Mouse (Mus musculus): ENCODE results near the gene Thbd. TPM values are rescaled to one million over a fixed set of nuclear protein-coding genes. Genes with fewer than 3 reads are reported as not detected.

Thbd gene
- polyA plus RNA-seq, 1 experiment from 2014 or later, result 23.5 TPM

DNA sequence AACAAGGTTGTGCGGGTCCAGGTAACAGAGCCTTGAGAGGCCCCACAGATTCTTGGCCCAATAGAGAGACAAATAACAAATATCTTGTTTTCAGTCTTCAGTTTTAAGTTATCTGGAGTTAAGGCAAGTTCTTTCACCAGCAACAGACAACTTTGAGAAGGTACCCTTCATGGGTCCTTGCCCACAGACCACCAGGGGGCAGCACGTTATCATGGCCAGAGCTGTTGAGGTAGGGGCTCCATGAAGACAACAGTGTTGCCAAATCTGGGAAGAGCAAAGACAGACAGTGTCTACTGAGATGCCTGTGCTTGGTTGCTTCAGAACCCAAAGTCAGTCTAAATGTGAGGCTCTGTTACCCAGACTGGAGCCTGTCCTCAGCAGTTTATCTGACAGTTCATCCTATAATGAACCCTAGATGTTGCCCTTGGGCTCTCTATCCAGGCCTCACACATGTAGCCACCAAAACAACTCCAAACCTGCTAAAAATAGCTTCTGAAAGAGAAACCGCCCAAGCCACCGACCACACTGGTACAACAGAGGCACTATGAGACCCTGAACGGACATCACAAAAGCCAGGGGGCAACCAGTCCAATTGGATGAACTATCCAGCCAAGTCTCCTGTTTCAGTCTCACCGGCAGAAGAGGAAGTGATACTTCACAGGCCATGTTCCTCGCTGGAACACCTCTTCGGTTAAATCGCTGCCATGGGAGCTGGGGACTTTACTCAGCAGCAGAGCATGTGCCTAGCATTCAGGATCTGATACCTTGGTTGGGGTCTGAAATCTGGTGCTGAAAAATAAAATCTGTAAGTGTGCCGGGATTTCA, 32.5 kb downstream of the Thbd start:
- no peaks in the 10 kb centered on the region for H3K36me3 ChIP-seq
- H3K9ac ChIP-seq (replicated peaks), result no peak overlapping the region
- ATAC-seq (ENCODE audit: low FRiP score, low read depth), result no peak
- 78% methylated on average over 10 of the region's 10 CpGs for WGBS
- H3K4me1 ChIP-seq, result no peaks in the 10 kb centered on the region
- H3K9me3 ChIP-seq, result no peaks in the 10 kb centered on the region
- no peaks in the 10 kb centered on the region for H3K27me3 ChIP-seq
- H3K27ac ChIP-seq (replicated peaks), result no peak overlapping the region
- no peak overlapping the region for H3K4me2 ChIP-seq (replicated peaks)
- H3K4me3 ChIP-seq, result no peak overlapping the region

DNA sequence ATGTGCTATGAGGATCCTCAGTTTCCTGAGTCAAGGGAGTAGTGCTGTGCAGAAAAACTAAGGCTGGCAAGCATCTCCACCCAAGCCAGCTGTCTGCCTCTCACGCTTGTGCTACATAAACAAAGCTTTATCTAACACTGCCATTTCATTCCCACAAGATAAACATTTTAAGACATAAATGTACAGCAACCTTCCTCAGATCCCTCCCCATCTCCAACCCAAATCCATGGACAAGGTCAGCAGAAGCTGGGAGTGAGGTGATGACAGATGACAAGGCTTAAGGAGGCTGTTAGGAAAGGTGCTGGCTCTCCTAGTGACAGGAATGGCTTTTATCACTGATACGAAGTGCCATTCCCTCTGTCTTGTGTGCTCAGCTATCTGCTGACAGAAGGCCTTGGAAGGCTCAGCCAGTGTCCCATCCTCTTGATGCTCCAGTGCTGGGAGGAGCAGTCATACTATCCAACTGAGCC, 34.4 kb downstream of the Thbd start:
- 84% methylated on average over 2 of the region's 2 CpGs for WGBS
- no peak for ATAC-seq (ENCODE audit: low FRiP score, low read depth)
- no peaks in the 10 kb centered on the region for H3K4me1 ChIP-seq

DNA sequence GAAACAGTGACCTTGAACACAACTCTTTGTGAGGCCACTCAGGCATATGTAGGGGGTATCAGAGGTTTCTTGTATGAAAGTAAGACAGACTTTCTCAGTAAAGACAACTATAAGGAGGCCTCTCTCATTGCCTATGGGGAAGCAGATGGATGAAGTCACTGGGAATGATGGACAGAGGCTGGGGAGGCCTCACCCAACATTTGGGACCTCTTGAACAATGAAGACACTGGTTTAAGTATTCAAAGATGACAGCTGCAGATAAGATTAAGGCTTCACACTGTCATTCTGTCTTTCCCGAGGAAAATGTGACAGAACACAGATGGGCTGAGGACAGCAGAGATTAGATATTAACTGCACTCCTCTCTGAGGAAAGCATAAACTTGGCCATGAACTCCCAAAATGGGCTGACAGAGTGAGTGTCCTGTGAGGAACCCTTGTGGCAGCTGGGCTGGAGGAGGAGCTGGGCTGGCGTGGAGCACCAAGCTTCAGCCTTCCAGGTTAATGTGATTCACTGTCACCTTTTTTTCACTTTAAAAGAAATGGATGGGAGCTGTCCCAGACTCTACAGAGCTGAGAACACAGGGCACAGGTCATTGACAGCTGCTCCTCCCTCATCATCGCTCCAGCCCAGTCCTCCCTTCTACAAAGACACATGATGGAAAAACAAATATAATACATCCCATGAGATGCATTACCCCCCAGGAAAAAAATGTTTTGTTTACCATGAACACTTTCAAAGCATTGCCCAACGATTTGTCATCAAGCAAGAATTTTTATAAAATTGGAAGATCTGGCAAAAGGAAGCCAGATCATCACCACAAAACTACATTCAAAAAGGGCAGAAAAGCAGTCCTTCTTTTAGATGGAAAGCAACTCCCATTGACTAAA, 36.0 kb downstream of the Thbd start:
- H3K27me3 ChIP-seq, result no peaks in the 10 kb centered on the region
- ATAC-seq (ENCODE audit: low FRiP score, low read depth), result no peak
- 81% methylated on average over 4 of the region's 4 CpGs for WGBS
- no peaks in the 10 kb centered on the region for H3K4me1 ChIP-seq
- no peak overlapping the region for H3K4me3 ChIP-seq
- no peak overlapping the region for H3K27ac ChIP-seq (replicated peaks)
- H3K9me3 ChIP-seq, result no peaks in the 10 kb centered on the region
- no peak overlapping the region for H3K9ac ChIP-seq (replicated peaks)
- H3K36me3 ChIP-seq, result no peaks in the 10 kb centered on the region
- H3K4me2 ChIP-seq (replicated peaks), result no peak overlapping the region

More for the DNA sequence above, 34.4 kb downstream of the Thbd start:
- Histone ChIP-seq H3K27ac (replicated peaks) (no peak overlapping the region), H3K9ac (replicated peaks) (no peak overlapping the region), H3K4me3 (no peak overlapping the region), H3K9me3 (no peaks in the 10 kb centered on the region), H3K4me2 (replicated peaks) (no peak overlapping the region), H3K36me3 (no peaks in the 10 kb centered on the region), H3K27me3 (no peaks in the 10 kb centered on the region)

DNA sequence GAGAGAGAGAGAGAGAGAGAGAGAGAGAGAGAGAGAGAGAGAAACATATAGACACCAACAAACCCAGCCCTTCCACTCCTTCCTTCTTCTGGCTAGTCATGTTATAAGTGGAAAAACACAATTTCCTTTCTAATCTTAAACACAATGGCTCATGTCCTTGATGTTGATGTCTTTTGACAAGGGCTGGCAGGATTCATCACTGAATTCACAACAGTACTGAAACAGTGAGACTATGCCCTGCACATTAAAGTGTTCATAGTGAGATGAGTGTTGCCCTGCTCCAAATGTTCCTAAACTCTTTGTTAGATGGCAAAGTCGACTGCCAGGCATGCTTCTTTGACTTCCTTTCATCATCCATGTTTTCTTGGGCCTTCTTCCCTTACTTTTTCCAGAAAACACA, 42.8 kb downstream of the Thbd start:
- no peaks in the 10 kb centered on the region for H3K36me3 ChIP-seq
- WGBS, result 48% methylated on average over 1 of the region's 1 CpGs
- no peak for ATAC-seq (ENCODE audit: low FRiP score, low read depth)
- no peak overlapping the region for H3K27ac ChIP-seq (replicated peaks)
- H3K9ac ChIP-seq (replicated peaks), result no peak overlapping the region
- no peak overlapping the region for H3K4me3 ChIP-seq
- H3K9me3 ChIP-seq, result no peaks in the 10 kb centered on the region
- no peak overlapping the region for H3K4me2 ChIP-seq (replicated peaks)
- no peaks in the 10 kb centered on the region for H3K27me3 ChIP-seq
- H3K4me1 ChIP-seq, result no peaks in the 10 kb centered on the region

DNA sequence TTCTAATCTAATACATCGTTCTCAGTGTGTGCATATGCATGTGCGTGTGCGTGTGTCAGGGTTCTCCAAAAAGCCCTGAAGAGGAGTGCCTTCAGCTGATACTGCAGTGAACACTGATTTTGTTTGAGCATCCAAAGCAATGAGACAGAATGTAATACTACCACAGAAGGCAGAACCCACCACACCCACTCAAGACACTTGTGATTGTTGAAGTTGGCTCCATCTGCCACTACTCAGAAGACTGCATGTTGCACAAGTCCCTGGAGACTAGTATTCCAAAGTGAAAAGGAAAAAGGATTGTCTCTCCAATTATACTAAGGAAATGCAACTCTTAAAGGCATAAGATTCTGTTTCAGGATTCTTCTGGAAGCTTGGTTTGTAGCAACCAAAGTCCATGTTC, 43.5 kb downstream of the Thbd start:
- ATAC-seq (ENCODE audit: low FRiP score, low read depth), result no peak
- 92% methylated on average over 3 of the region's 3 CpGs for WGBS
- Histone ChIP-seq H3K4me3 (no peak overlapping the region), H3K27me3 (no peaks in the 10 kb centered on the region), H3K27ac (replicated peaks) (no peak overlapping the region), H3K4me1 (no peaks in the 10 kb centered on the region), H3K4me2 (replicated peaks) (no peak overlapping the region), H3K36me3 (no peaks in the 10 kb centered on the region), H3K9me3 (no peaks in the 10 kb centered on the region), H3K9ac (replicated peaks) (no peak overlapping the region)

DNA sequence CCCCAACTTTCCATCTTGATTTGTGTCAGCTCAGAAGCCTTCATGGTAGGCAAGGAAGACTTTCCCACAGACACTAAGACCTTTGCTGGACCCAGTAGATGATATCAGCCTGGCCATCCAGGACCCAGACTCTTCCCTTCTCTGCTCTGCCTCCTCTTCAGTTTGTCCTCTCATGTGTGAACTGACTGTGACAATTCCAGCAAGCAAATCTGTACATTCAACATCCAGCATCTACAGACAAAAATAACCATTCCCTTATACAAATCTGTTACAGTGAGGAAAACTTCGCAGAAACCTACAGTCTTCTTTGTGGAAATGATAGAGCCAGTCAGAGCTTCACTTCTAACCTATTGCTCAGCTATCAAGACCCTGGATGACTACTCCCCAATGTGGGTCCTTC, 50.8 kb downstream of the Thbd start:
- WGBS, result 94% methylated on average over 1 of the region's 1 CpGs

More for the DNA sequence above, 50.8 kb downstream of the Thbd start:
- no peak for ATAC-seq (ENCODE audit: low FRiP score, low read depth)
- Histone ChIP-seq H3K4me2 (replicated peaks) (no peak overlapping the region), H3K9me3 (no peaks in the 10 kb centered on the region), H3K4me3 (no peak overlapping the region), H3K27me3 (no peaks in the 10 kb centered on the region), H3K27ac (replicated peaks) (no peak overlapping the region), H3K36me3 (no peaks in the 10 kb centered on the region), H3K4me1 (no peaks in the 10 kb centered on the region), H3K9ac (replicated peaks) (no peak overlapping the region)

Other genes with a start within 250 kb of the Thbd start
- gene Sstr4, start 12.8 kb downstream of the Thbd start, polyA plus RNA-seq (2016; fragmentation: Nextera tagmentation; extraction: Ambion mirVana), result 1.5 and 2.4 TPM in 2 replicates
- 6.3 and 6.5 TPM in 2 replicates for gene Cd93, start 35.4 kb upstream of the Thbd start, polyA plus RNA-seq (2016; fragmentation: Nextera tagmentation; extraction: Ambion mirVana)